12 mouse cellular contexts compared by ENCODE assay signal in the genomic region with DNA sequence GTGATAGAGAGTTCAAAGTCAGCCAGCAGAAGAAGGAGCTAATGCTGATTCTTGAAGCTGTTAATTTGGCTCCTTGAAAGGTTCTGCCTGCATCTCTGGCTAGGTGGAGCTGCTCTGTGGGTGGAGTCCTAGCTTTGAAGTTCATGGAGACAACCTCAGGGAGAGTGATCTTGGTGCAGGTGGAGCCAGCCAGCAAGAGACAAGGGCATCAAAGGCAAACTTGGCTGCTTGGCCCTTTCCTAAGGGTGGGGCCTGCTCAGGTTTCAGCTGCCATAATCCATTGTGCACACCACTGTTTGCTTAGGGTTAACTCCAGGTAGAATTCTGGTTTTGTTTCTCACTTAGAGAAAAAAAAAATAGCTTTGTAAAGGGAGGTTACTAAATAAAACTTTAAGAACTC.
"Had no signal": no experiment of that assay in that cellular context is flagged by ENCODE, and none has a peak within 500 bp of the region (broad histone marks: within the 10 kb centered on the region; RNA-seq: fewer than 3 reads in every experiment).

No protein-coding gene starts in this region.

- ATAC-seq: liver, embryonic 12.5 days had no signal

- H3K4me2 ChIP-seq: limb, embryonic 15.5 days; liver, embryonic 12.5 days; midbrain, embryonic 12.5 days had no signal

- H3K9ac ChIP-seq: limb, embryonic 15.5 days; liver, embryonic 12.5 days; midbrain, embryonic 12.5 days had no signal

- H3K27me3 ChIP-seq: limb, embryonic 15.5 days; liver, embryonic 12.5 days; midbrain, embryonic 12.5 days had no signal

- H3K27ac ChIP-seq: kidney, postnatal 0 days; limb, embryonic 15.5 days; liver, embryonic 12.5 days; midbrain, embryonic 12.5 days had no signal

- H3K9me3 ChIP-seq: limb, embryonic 15.5 days; liver, embryonic 12.5 days; midbrain, embryonic 12.5 days had no signal

- H3K4me3 ChIP-seq: limb, embryonic 15.5 days; liver, embryonic 12.5 days; midbrain, embryonic 12.5 days had no signal

- DNase-seq: kidney, adult 11 months; kidney, adult 9 months; kidney, postnatal 36 days; layer of hippocampus, adult 9-11 months; lung, postnatal 14 days; right cerebral cortex, adult 18-20 months; right cerebral cortex, postnatal 25 days; thymus, postnatal 4 days had no signal

- H3K4me1 ChIP-seq: limb, embryonic 15.5 days; liver, embryonic 12.5 days; midbrain, embryonic 12.5 days had no signal

- H3K36me3 ChIP-seq: limb, embryonic 15.5 days; liver, embryonic 12.5 days; midbrain, embryonic 12.5 days had no signal
